Mouse (Mus musculus) intestine, embryonic 15.5 days (tissue): ENCODE results near the gene Ube2s. TPM values are rescaled to one million over a fixed set of nuclear protein-coding genes. Genes with fewer than 3 reads are reported as not detected.
A peak's percentile ranks its signal among the peaks of the same experiment; 100 is the strongest.
"Not testable (repeated sequence)": the region's sequence is repeated elsewhere in the genome, so short reads cannot be mapped to it uniquely, and the experiment has no call there.

ENCODE experiments used
- ATAC-seq: fragments of 200-750 bp; cut with Nextera tagmentation; 2 replicates; pipeline ENCODE4 v1.8.0; 2017; ENCODE audit warnings: moderate TSS enrichment, moderate library complexity
- H3K27ac ChIP-seq: fragments of 300-500 bp; sonication (generic); 2 replicates; pipeline ENCODE4 v1.5.1; 2015; ENCODE audit warnings: mild to moderate bottlenecking, inconsistent platforms
- H3K27me3 ChIP-seq: fragments of 300-500 bp; sonication (generic); replicated peaks from 2 replicates; pipeline ENCODE4 v1.6.1; 2015; ENCODE audit warnings: inconsistent platforms
- H3K36me3 ChIP-seq: fragments of 300-500 bp; sonication (generic); 2 replicates; pipeline ENCODE4 v1.6.1; 2015; ENCODE audit warnings: inconsistent platforms
- H3K4me1 ChIP-seq: fragments of 300-500 bp; sonication (generic); replicated peaks from 2 replicates; pipeline ENCODE4 v1.6.1; 2015; ENCODE audit warnings: inconsistent platforms
- H3K4me2 ChIP-seq: fragments of 300-500 bp; sonication (generic); replicated peaks from 2 replicates; pipeline ENCODE4 v1.6.1; 2015; ENCODE audit warnings: mild to moderate bottlenecking, inconsistent platforms
- H3K4me3 ChIP-seq: fragments of 300-500 bp; sonication (generic); replicated peaks from 2 replicates; pipeline ENCODE4 v1.5.1; 2015; ENCODE audit warnings: inconsistent platforms
- H3K9ac ChIP-seq: fragments of 300-500 bp; sonication (generic); 2 replicates; pipeline ENCODE4 v1.6.1; 2015; ENCODE audit warnings: inconsistent platforms
- H3K9me3 ChIP-seq: fragments of 300-500 bp; sonication (generic); 2 replicates; pipeline ENCODE4 v1.6.1; 2016; ENCODE audit warnings: inconsistent platforms
- WGBS: fragments of 180-500 bp; shearing (Covaris S2); methylation state at CpG from one replicate; pipeline ENCODE4 v1.1.7; 2015; 5-methylcytosine and 5-hydroxymethylcytosine counted together
- polyA plus RNA-seq: library from polyadenylated mRNA; unstranded; fragments of >200 nt; fragmentation: Nextera tagmentation; extraction: Ambion mirVana; gene quantifications from 2 replicates; pipeline ENCODE4 v1.2.1, GENCODE M21; 2015

Ube2s gene
- polyA plus RNA-seq, 1 experiment from 2014 or later: 303 TPM

GRCm38 (mm10) chr7:4813105-4813791 is 858 bp upstream of the Ube2s start:
- Histone ChIP-seq H3K4me2 (peak overlapping the region; percentile 68), H3K27me3 (no peaks in the 10 kb centered on the region), H3K9ac (peak overlapping the region; percentile 46), H3K36me3 (peaks cover 4% of the 10 kb centered on the region; the same call in 1 of the 2 replicates), H3K4me1 (peaks cover 27% of the 10 kb centered on the region), H3K9me3 (no peaks in the 10 kb centered on the region), H3K4me3 (peak overlapping the region; percentile 96), H3K27ac (peak overlapping the region; percentile 83)
- ATAC-seq: no peak
- 22% methylated on average over 8 of the region's 8 CpGs for WGBS

GRCm38 (mm10) chr7:4811842-4812302 is 518 bp downstream of the Ube2s start:
- under 1% methylated on average over 28 of the region's 36 CpGs for WGBS
- peak overlapping the region; percentile 68 for H3K4me2 ChIP-seq

GRCm38 (mm10) chr7:4811131-4811530 is 1.3 kb downstream of the Ube2s start:
- not testable (repeated sequence) for ATAC-seq, H3K9me3 ChIP-seq, H3K27me3 ChIP-seq
- Histone ChIP-seq H3K4me3 (peak overlapping the region; percentile 96), H3K36me3 (peaks cover 15% of the 10 kb centered on the region), H3K9ac (peak overlapping the region; percentile 98), H3K27ac (peak overlapping the region; percentile 93; the same call in 1 of the 2 replicates), H3K4me1 (peaks cover 25% of the 10 kb centered on the region), H3K4me2 (peak overlapping the region; percentile 68)
- 33% methylated on average over 10 of the region's 10 CpGs for WGBS

More at GRCm38 (mm10) chr7:4811842-4812302, 518 bp downstream of the Ube2s start:
- Histone ChIP-seq H3K27me3 (no peaks in the 10 kb centered on the region), H3K4me3 (peak overlapping the region; percentile 96), H3K4me1 (peaks cover 25% of the 10 kb centered on the region), H3K9ac (peak overlapping the region; percentile 98), H3K36me3 (peaks cover 10% of the 10 kb centered on the region), H3K9me3 (no peaks in the 10 kb centered on the region), H3K27ac (peak overlapping the region; percentile 93)
- peak; percentile 44; the same call in 1 of the 2 replicates for ATAC-seq

- peak; percentile 11; the same call in 1 of the 2 replicates for ATAC-seq
- H3K4me2 ChIP-seq: no peak overlapping the region
- no peaks in the 10 kb centered on the region for H3K9me3 ChIP-seq
- no peak overlapping the region for H3K27ac ChIP-seq
- 86% methylated on average over 7 of the region's 7 CpGs for WGBS
- H3K36me3 ChIP-seq: peaks cover 18% of the 10 kb centered on the region
- peaks cover 21% of the 10 kb centered on the region for H3K4me1 ChIP-seq
- no peaks in the 10 kb centered on the region for H3K27me3 ChIP-seq
- no peak overlapping the region for H3K4me3 ChIP-seq
- no peak overlapping the region for H3K9ac ChIP-seq
These were observed 5.7 kb downstream of the Ube2s start for GRCm38 (mm10) chr7:4806716-4807115.

- no peak for ATAC-seq
These were observed 10.1 kb downstream of the Ube2s start for GRCm38 (mm10) chr7:4802247-4802646.

GRCm38 (mm10) chr7:4795767-4796433 is 16.5 kb downstream of the Ube2s start:
- Histone ChIP-seq H3K9me3 (no peaks in the 10 kb centered on the region), H3K4me1 (peaks cover 14% of the 10 kb centered on the region), H3K4me3 (no peak overlapping the region), H3K36me3 (peaks cover 15% of the 10 kb centered on the region), H3K27ac (no peak overlapping the region), H3K9ac (no peak overlapping the region), H3K27me3 (no peaks in the 10 kb centered on the region), H3K4me2 (no peak overlapping the region)
- ATAC-seq: no peak
- WGBS: 72% methylated on average over 7 of the region's 7 CpGs

More at GRCm38 (mm10) chr7:4802247-4802646, 10.1 kb downstream of the Ube2s start:
- no peaks in the 10 kb centered on the region for H3K4me1 ChIP-seq
- H3K27ac ChIP-seq: no peak overlapping the region
- H3K4me2 ChIP-seq: no peak overlapping the region
- no peaks in the 10 kb centered on the region for H3K9me3 ChIP-seq
- H3K4me3 ChIP-seq: no peak overlapping the region
- H3K27me3 ChIP-seq: no peaks in the 10 kb centered on the region
- H3K36me3 ChIP-seq: peaks cover 16% of the 10 kb centered on the region
- no peak overlapping the region for H3K9ac ChIP-seq

GRCm38 (mm10) chr7:4794631-4795168 is 17.7 kb downstream of the Ube2s start:
- 73% methylated on average over 3 of the region's 3 CpGs for WGBS
- no peak for ATAC-seq
- Histone ChIP-seq H3K9ac (no peak overlapping the region), H3K4me2 (peak overlapping the region; percentile 80), H3K27me3 (no peaks in the 10 kb centered on the region), H3K9me3 (no peaks in the 10 kb centered on the region), H3K4me1 (peaks cover 14% of the 10 kb centered on the region), H3K4me3 (no peak overlapping the region), H3K36me3 (peaks cover 15% of the 10 kb centered on the region), H3K27ac (no peak overlapping the region)

GRCm38 (mm10) chr7:4793674-4794073 is 18.7 kb downstream of the Ube2s start:
- Histone ChIP-seq H3K4me1 (peaks cover 14% of the 10 kb centered on the region), H3K9me3 (no peaks in the 10 kb centered on the region), H3K4me3 (peak overlapping the region; percentile 83), H3K27me3 (no peaks in the 10 kb centered on the region), H3K9ac (peak overlapping the region; percentile 91), H3K4me2 (peak overlapping the region; percentile 80), H3K36me3 (peaks cover 15% of the 10 kb centered on the region), H3K27ac (peak overlapping the region; percentile 89)
- no peak for ATAC-seq
- 33% methylated on average over 4 of the region's 4 CpGs for WGBS

GRCm38 (mm10) chr7:4793248-4793647 is 19.1 kb downstream of the Ube2s start:
- Histone ChIP-seq H3K4me1 (peaks cover 16% of the 10 kb centered on the region), H3K4me2 (peak overlapping the region; percentile 80), H3K27ac (peak overlapping the region; percentile 89), H3K36me3 (peaks cover 15% of the 10 kb centered on the region), H3K9ac (peak overlapping the region; percentile 91), H3K4me3 (peak overlapping the region; percentile 83)
- H3K27me3 ChIP-seq, H3K9me3 ChIP-seq, ATAC-seq: not testable (repeated sequence)
- WGBS: under 1% methylated on average over 31 of the region's 31 CpGs

GRCm38 (mm10) chr7:4792278-4793212 is 19.8 kb downstream of the Ube2s start, which contains the start of gene Rpl28:
Gene Rpl28 (plus strand): TSS chr7:4792874.
- WGBS: under 1% methylated on average over 54 of the region's 54 CpGs
- Histone ChIP-seq H3K9ac (peak within 1 kb of the TSS; percentile 91), H3K4me3 (peak within 1 kb of the TSS; percentile 83), H3K27ac (peak within 1 kb of the TSS; percentile 89), H3K4me1 (peaks cover 17% of the 10 kb centered on the region), H3K27me3 (no peaks in the 10 kb centered on the region), H3K4me2 (peak within 1 kb of the TSS; percentile 80), H3K36me3 (peaks cover 12% of the 10 kb centered on the region), H3K9me3 (no peaks in the 10 kb centered on the region)
- peak; percentile 85 for ATAC-seq

- Histone ChIP-seq H3K9me3 (no peaks in the 10 kb centered on the region), H3K36me3 (peaks cover 2% of the 10 kb centered on the region; the same call in 1 of the 2 replicates), H3K27me3 (no peaks in the 10 kb centered on the region), H3K4me1 (peaks cover 11% of the 10 kb centered on the region), H3K9ac (peak within 1 kb of the TSS; percentile 78), H3K4me3 (peak within 1 kb of the TSS; percentile 65), H3K4me2 (peak within 1 kb of the TSS; percentile 93), H3K27ac (peak within 1 kb of the TSS; percentile 85)
- peak; percentile 80 for ATAC-seq
- WGBS: 8% methylated on average over 40 of the region's 40 CpGs
These were observed 22.9 kb downstream of the Ube2s start, which contains the start of gene Tmem238 for GRCm38 (mm10) chr7:4789436-4789935. Gene Tmem238 (minus strand): TSS chr7:4789656.
